8 mouse cellular contexts compared by ENCODE assay signal in the genomic region with DNA sequence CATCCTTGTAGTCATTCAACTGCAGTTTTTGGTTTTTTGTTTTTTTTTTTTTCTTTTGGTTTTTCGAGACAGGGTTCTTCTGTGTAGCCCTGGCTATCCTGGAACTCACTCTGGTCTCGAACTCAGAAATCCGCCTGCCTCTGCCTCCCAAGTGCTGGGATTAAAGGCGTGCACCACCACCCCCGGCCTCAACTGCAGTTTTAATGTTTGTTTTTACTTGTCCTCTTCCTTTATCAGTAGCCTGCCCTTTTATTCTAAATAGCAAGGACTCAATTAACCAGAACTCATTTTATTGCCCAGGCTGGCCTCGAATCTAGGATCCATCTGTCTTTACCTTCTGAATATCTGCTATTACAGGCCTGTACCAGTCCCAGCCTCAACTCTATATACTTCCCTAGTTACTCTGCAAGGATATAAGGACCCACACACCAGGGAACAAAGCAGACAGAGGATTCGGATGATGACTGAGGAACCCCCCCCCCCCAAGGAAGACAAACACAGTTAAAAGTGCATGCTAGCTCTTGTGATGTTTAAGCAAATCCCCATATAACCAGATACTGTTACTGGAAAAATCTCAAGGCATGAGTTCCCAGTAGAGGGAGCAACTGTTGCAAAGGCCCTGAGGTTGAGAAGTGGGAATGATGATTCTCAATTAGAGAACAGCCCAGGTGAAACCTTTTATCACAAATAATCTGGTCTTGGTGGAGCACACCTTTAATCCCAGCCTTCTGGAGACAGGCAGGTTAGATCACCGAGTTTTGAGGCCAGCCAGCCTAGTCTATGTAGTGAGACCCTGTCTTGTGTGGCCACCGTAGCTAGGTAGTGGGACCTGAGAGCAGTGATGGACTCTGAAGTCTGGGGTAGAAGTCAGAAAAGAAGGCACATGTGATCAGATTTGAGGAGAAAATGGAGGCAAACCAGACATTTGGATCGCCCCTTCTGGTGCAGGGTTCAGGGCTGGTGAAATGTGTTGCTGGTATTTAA. TPM values are rescaled to one million over a fixed set of nuclear protein-coding genes. Genes with fewer than 3 reads are reported as not detected.
A peak's percentile ranks its signal among the peaks of the same experiment; 100 is the strongest.
DNase-seq lines count a peak whose midpoint lies in the region; ATAC-seq and TF ChIP-seq lines count a peak whose summit lies in the region.

No protein-coding gene starts in this region.

- WGBS in heart, embryonic 12.5 days: 54% methylated on average over 10 of the region's 10 CpGs
- 73% methylated on average over 10 of the region's 10 CpGs for WGBS in hindbrain, embryonic 11.5 days
- 78% methylated on average over 10 of the region's 10 CpGs for WGBS in midbrain, embryonic 11.5 days

- H3K4me2 ChIP-seq in heart, embryonic 12.5 days: peak overlapping the region; percentile 63
- H3K4me2 ChIP-seq in hindbrain, embryonic 11.5 days (replicated peaks; ENCODE audit: low read depth, low read length): peak overlapping the region; percentile 61
- peak overlapping the region; percentile 64 for H3K4me2 ChIP-seq in midbrain, embryonic 11.5 days

- H3K27me3 ChIP-seq in heart, embryonic 12.5 days (replicated peaks): no peaks in the 10 kb centered on the region
- no peaks in the 10 kb centered on the region for H3K27me3 ChIP-seq in G1E (ENCODE audit: insufficient read depth, low read length)
- no peaks in the 10 kb centered on the region for H3K27me3 ChIP-seq in hindbrain, embryonic 11.5 days (ENCODE audit: control insufficient read depth, insufficient read depth, low read length)
- no peaks in the 10 kb centered on the region for H3K27me3 ChIP-seq in midbrain, embryonic 11.5 days (ENCODE audit: control insufficient read depth, insufficient read depth, low read length)

- DNase-seq in heart, postnatal 14 days: no peak
- DNase-seq in G1E (ENCODE audit: low spot score): no peak
- no peak for DNase-seq in hindbrain, embryonic 11.5 days (ENCODE audit: low spot score)
- no peak for DNase-seq in midbrain, embryonic 11.5 days (ENCODE audit: low spot score, missing footprints)
- DNase-seq in adrenal gland, postnatal 10 days: no peak
- no peak for DNase-seq in thymus, postnatal 10 days (ENCODE audit: low spot score in 2 of 2)
- DNase-seq in left cerebral cortex, adult 11 months (ENCODE audit: low spot score): no peak

- no peak for TF ChIP-seq CTCF in G1E (IDR thresholded peaks at IDR 0.05; ENCODE audit: low read depth, low read length)

- no peaks in the 10 kb centered on the region for H3K9me3 ChIP-seq in heart, embryonic 12.5 days (replicated peaks)
- H3K9me3 ChIP-seq in G1E (replicated peaks): no peaks in the 10 kb centered on the region
- H3K9me3 ChIP-seq in hindbrain, embryonic 11.5 days (ENCODE audit: control insufficient read depth, low read length): no peaks in the 10 kb centered on the region
- H3K9me3 ChIP-seq in midbrain, embryonic 11.5 days (ENCODE audit: control insufficient read depth, low read length): no peaks in the 10 kb centered on the region

- H3K36me3 ChIP-seq in heart, embryonic 12.5 days: peaks cover 47% of the 10 kb centered on the region
- peaks cover 59% of the 10 kb centered on the region for H3K36me3 ChIP-seq in G1E (replicated peaks)
- H3K36me3 ChIP-seq in hindbrain, embryonic 11.5 days (ENCODE audit: control insufficient read depth, insufficient read depth, low read length): peaks cover 17% of the 10 kb centered on the region; the same call in 1 of the 2 replicates
- peaks cover 24% of the 10 kb centered on the region for H3K36me3 ChIP-seq in midbrain, embryonic 11.5 days (ENCODE audit: control insufficient read depth, insufficient read depth, low read length)

- intact Hi-C loops in heart, postnatal 14 days (cut with DNase I): loop anchor here (10.0 kb wide), 1 partner anchor 818 kb away; a partner anchor contains a TSS

- H3K4me1 ChIP-seq in heart, embryonic 12.5 days (replicated peaks): peaks cover 28% of the 10 kb centered on the region
- H3K4me1 ChIP-seq in G1E (ENCODE audit: insufficient read depth, low read depth, low read length): peaks cover 60% of the 10 kb centered on the region
- H3K4me1 ChIP-seq in hindbrain, embryonic 11.5 days (replicated peaks; ENCODE audit: control insufficient read depth, insufficient read depth, low read length): no peaks in the 10 kb centered on the region; the same call in 1 of the 2 replicates
- peaks cover 6% of the 10 kb centered on the region; the same call in 1 of the 2 replicates for H3K4me1 ChIP-seq in midbrain, embryonic 11.5 days (ENCODE audit: control insufficient read depth, insufficient read depth, low read length)

- H3K27ac ChIP-seq in heart, embryonic 12.5 days (ENCODE audit: poor library complexity, severe bottlenecking): peak overlapping the region; percentile 88; the same call in 1 of the 2 replicates
- peak overlapping the region; percentile 94; the same call in 1 of the 2 replicates for H3K27ac ChIP-seq in hindbrain, embryonic 11.5 days (ENCODE audit: low read depth, low read length)
- no peak overlapping the region for H3K27ac ChIP-seq in midbrain, embryonic 11.5 days (ENCODE audit: low read depth, low read length)

- H3K9ac ChIP-seq in heart, embryonic 12.5 days: peak overlapping the region; percentile 95
- peak overlapping the region; percentile 97 for H3K9ac ChIP-seq in hindbrain, embryonic 11.5 days (ENCODE audit: low read depth, low read length)
- peak overlapping the region; percentile 97 for H3K9ac ChIP-seq in midbrain, embryonic 11.5 days (ENCODE audit: low read length)

- no peak for ATAC-seq in heart, embryonic 12.5 days (ENCODE audit: insufficient number of reproducible peaks, low FRiP score)
- ATAC-seq in G1E (ENCODE audit: extremely low read depth, insufficient number of reproducible peaks, low FRiP score, poor library complexity, severe bottlenecking): no peak
- ATAC-seq in hindbrain, embryonic 11.5 days (ENCODE audit: low FRiP score): no peak
- ATAC-seq in midbrain, embryonic 11.5 days (ENCODE audit: low FRiP score): no peak

- H3K4me3 ChIP-seq in heart, embryonic 12.5 days: peak overlapping the region; percentile 74
- peak overlapping the region; percentile 98 for H3K4me3 ChIP-seq in G1E (ENCODE audit: low read depth, low read length)
- peak overlapping the region; percentile 93 for H3K4me3 ChIP-seq in hindbrain, embryonic 11.5 days (ENCODE audit: low read depth, low read length)
- peak overlapping the region; percentile 76 for H3K4me3 ChIP-seq in midbrain, embryonic 11.5 days (ENCODE audit: low read depth, low read length)

RNA-seq across cellular contexts. Expression of a gene that starts 1.7 kb away (rescaled TPM):
- 50.9 and 52.1 TPM in 2 replicates for polyA plus RNA-seq in heart, embryonic 12.5 days (2016; fragmentation: Nextera tagmentation; extraction: Ambion mirVana)
- 10 to 100 TPM; 23.0 to 25.0 TPM for total RNA-seq in heart, postnatal 14 days (2021)
- total RNA-seq in G1E (2014; fragmentation: Nextera tagmentation): 10.0 and 13.0 TPM in 2 replicates
- 20.4 and 20.9 TPM in 2 replicates for total RNA-seq in G1E (2017)
- polyA plus RNA-seq in G1E (2012): 79.7 and 93.0 TPM in 2 replicates
- 36.0 and 37.2 TPM in 2 replicates for polyA plus RNA-seq in hindbrain, embryonic 11.5 days (2014; fragmentation: Nextera tagmentation; extraction: Ambion mirVana)
- 37.3 and 37.8 TPM in 2 replicates for polyA plus RNA-seq in midbrain, embryonic 11.5 days (2014; fragmentation: Nextera tagmentation; extraction: Ambion mirVana)
- total RNA-seq in adrenal gland, postnatal 10 days (2021): 10 to 100 TPM; 39.2 to 40.0 TPM

RNA-seq across cellular contexts. Expression of a gene that starts 7.4 kb away (rescaled TPM):
- 129 and 131 TPM in 2 replicates for polyA plus RNA-seq in heart, embryonic 12.5 days (2016; fragmentation: Nextera tagmentation; extraction: Ambion mirVana)
- total RNA-seq in heart, postnatal 14 days (2021): 10 to 100 TPM; 78.9 to 79.9 TPM
- total RNA-seq in G1E (2014; fragmentation: Nextera tagmentation) (116 and 121 TPM in 2 replicates), G1E (2017) (38.7 and 39.2 TPM in 2 replicates)
- 414 and 672 TPM in 2 replicates for polyA plus RNA-seq in G1E (2012)
- polyA plus RNA-seq in hindbrain, embryonic 11.5 days (2014; fragmentation: Nextera tagmentation; extraction: Ambion mirVana): 88.6 and 91.3 TPM in 2 replicates
- 87.7 and 100 TPM in 2 replicates for polyA plus RNA-seq in midbrain, embryonic 11.5 days (2014; fragmentation: Nextera tagmentation; extraction: Ambion mirVana)
- 100 to 1,000 TPM in 1 of 2 experiments, 10 to 100 TPM in 1; 89.4 to 108 TPM for total RNA-seq in adrenal gland, postnatal 10 days (2021)

RNA-seq across cellular contexts. Expression of a gene that starts 10.4 kb away (rescaled TPM):
- polyA plus RNA-seq in heart, embryonic 12.5 days (2016; fragmentation: Nextera tagmentation; extraction: Ambion mirVana): 4.6 and 6.2 TPM in 2 replicates
- 1 to 10 TPM; 6.1 to 6.4 TPM for total RNA-seq in heart, postnatal 14 days (2021)
- total RNA-seq in G1E (2014; fragmentation: Nextera tagmentation) (7.1 and 7.7 TPM in 2 replicates), G1E (2017) (1.8 and 2.2 TPM in 2 replicates)
- 1.4 and 2.1 TPM in 2 replicates for polyA plus RNA-seq in G1E (2012)
- 6.2 and 7.1 TPM in 2 replicates for polyA plus RNA-seq in hindbrain, embryonic 11.5 days (2014; fragmentation: Nextera tagmentation; extraction: Ambion mirVana)
- polyA plus RNA-seq in midbrain, embryonic 11.5 days (2014; fragmentation: Nextera tagmentation; extraction: Ambion mirVana): 3.9 and 4.6 TPM in 2 replicates
- total RNA-seq in adrenal gland, postnatal 10 days (2021): 1 to 10 TPM; 5.0 to 6.9 TPM

RNA-seq across cellular contexts. Expression of a gene that starts 13.7 kb away (rescaled TPM):
- 747 and 767 TPM in 2 replicates for polyA plus RNA-seq in heart, embryonic 12.5 days (2016; fragmentation: Nextera tagmentation; extraction: Ambion mirVana)
- total RNA-seq in heart, postnatal 14 days (2021): 100 to 1,000 TPM; 262 to 331 TPM
- total RNA-seq in G1E (2014; fragmentation: Nextera tagmentation) (406 and 435 TPM in 2 replicates), G1E (2017) (831 and 954 TPM in 2 replicates)
- 248 and 253 TPM in 2 replicates for polyA plus RNA-seq in G1E (2012)
- 837 and 845 TPM in 2 replicates for polyA plus RNA-seq in hindbrain, embryonic 11.5 days (2014; fragmentation: Nextera tagmentation; extraction: Ambion mirVana)
- 708 and 747 TPM in 2 replicates for polyA plus RNA-seq in midbrain, embryonic 11.5 days (2014; fragmentation: Nextera tagmentation; extraction: Ambion mirVana)
- 100 to 1,000 TPM; 404 to 492 TPM for total RNA-seq in adrenal gland, postnatal 10 days (2021)

RNA-seq across cellular contexts. Expression of a gene that starts 23.7 kb away (rescaled TPM):
- polyA plus RNA-seq in heart, embryonic 12.5 days (2016; fragmentation: Nextera tagmentation; extraction: Ambion mirVana): 53.6 and 59.2 TPM in 2 replicates
- total RNA-seq in heart, postnatal 14 days (2021): 10 to 100 TPM; 23.7 to 27.8 TPM
- total RNA-seq in G1E (2014; fragmentation: Nextera tagmentation) (35.3 and 39.6 TPM in 2 replicates), G1E (2017) (182 and 203 TPM in 2 replicates)
- polyA plus RNA-seq in G1E (2012): 138 and 152 TPM in 2 replicates
- polyA plus RNA-seq in hindbrain, embryonic 11.5 days (2014; fragmentation: Nextera tagmentation; extraction: Ambion mirVana): 89.6 and 91.4 TPM in 2 replicates
- polyA plus RNA-seq in midbrain, embryonic 11.5 days (2014; fragmentation: Nextera tagmentation; extraction: Ambion mirVana): 77.4 and 84.4 TPM in 2 replicates
- 10 to 100 TPM; 52.0 to 52.4 TPM for total RNA-seq in adrenal gland, postnatal 10 days (2021)
